Mouse (Mus musculus): ENCODE measurements around the gene Gm45837. TPM values are rescaled to one million over a fixed set of nuclear protein-coding genes. Genes with fewer than 3 reads are reported as not detected.

Gm45837 gene
- total and polyA plus RNA-seq, 3 experiments: 1.2 TPM; not detected in 2

- peak; percentile 62 for DNase-seq (ENCODE audit: low read depth, low spot score)
- H3K27me3 ChIP-seq (ENCODE audit: control insufficient read depth in 1 of 2, insufficient read depth in 2 of 2, low read length in 2 of 2): no peaks in the 10 kb centered on the region; a peak in 1 of 4 replicates
Measured at GRCm38 (mm10) chr7:101503351-101503750, 92.7 kb downstream of the Gm45837 start.

GRCm38 (mm10) chr7:101503803-101504202, 93.1 kb downstream of the Gm45837 start:
- Histone ChIP-seq H3K9me3 (replicated peaks; ENCODE audit: insufficient read depth, low read length) (no peaks in the 10 kb centered on the region), H3K27me3 (ENCODE audit: control insufficient read depth in 1 of 2, insufficient read depth in 2 of 2, low read length in 2 of 2) (no peaks in the 10 kb centered on the region; a peak in 1 of 4 replicates), H3K4me1 (ENCODE audit: control insufficient read depth in 1 of 2, insufficient read depth in 2 of 2, low read length in 2 of 2) (peaks cover 0 to 11% of the 10 kb centered on the region in 2 experiments; a peak in 2 of 4 replicates), H3K36me3 (ENCODE audit: control insufficient read depth in 1 of 2, insufficient read depth in 2 of 2, low read length in 2 of 2) (no peaks in the 10 kb centered on the region), H3K27ac (ENCODE audit: control insufficient read depth, low read depth, low read length) (no peak overlapping the region), H3K79me2 (ENCODE audit: control insufficient read depth, insufficient read depth, low read length, poor library complexity) (no peaks in the 10 kb centered on the region), H3K9ac (ENCODE audit: control insufficient read depth, low read depth, low read length, poor library complexity, severe bottlenecking) (peak overlapping the region; percentile 29; the same call in 1 of the 2 replicates), H3K4me3 (ENCODE audit: control insufficient read depth in 1 of 2, insufficient read depth in 1 of 2, low read depth in 2 of 2, low read length in 2 of 2) (peak overlapping the region in 1 of 2 experiments; percentile 43; a peak in 2 of 4 replicates)
- peak; percentile 84 for DNase-seq (ENCODE audit: low read depth, low spot score)
- TF ChIP-seq EP300 (IDR thresholded peaks at IDR 0.05; ENCODE audit: low read depth in 1 of 2, low read length in 2 of 2) (peak in 1 of 2 experiments; percentile 37; a peak in 1 of 4 replicates), HCFC1 (IDR thresholded peaks at IDR 0.05; ENCODE audit: low read depth, low read length) (no peak), ZKSCAN1 (IDR thresholded peaks at IDR 0.05; ENCODE audit: low read depth, low read length) (no peak), NELFE (IDR thresholded peaks at IDR 0.05; ENCODE audit: low read depth, low read length) (no peak), SIN3A (IDR thresholded peaks at IDR 0.05; ENCODE audit: low read length) (no peak), BHLHE40 (IDR thresholded peaks at IDR 0.05; ENCODE audit: borderline replicate concordance, low read depth, low read length) (peak; percentile 67; the same call in 1 of the 2 replicates), ETS1 (IDR thresholded peaks at IDR 0.05; ENCODE audit: low read depth, low read length) (no peak), TCF12 (IDR thresholded peaks at IDR 0.05; ENCODE audit: low read depth, low read length) (0 out of 2 replicates have a peak, but pooled peaks have one; percentile 24), TAL1 (IDR thresholded peaks at IDR 0.05; ENCODE audit: low read length) (peak; percentile 72), MAZ (IDR thresholded peaks at IDR 0.05; ENCODE audit: low read depth, low read length) (peak; percentile 92; the same call in 1 of the 2 replicates), ZMIZ1 (IDR thresholded peaks at IDR 0.05; ENCODE audit: low read depth, low read length) (no peak), CHD1 (IDR thresholded peaks at IDR 0.05; ENCODE audit: low read depth, low read length) (no peak), MEF2A (IDR thresholded peaks at IDR 0.05; ENCODE audit: extremely low read depth, insufficient replicate concordance, low read depth, low read length, poor library complexity, severe bottlenecking) (no peak), POLR2AphosphoS2 (IDR thresholded peaks at IDR 0.05; ENCODE audit: low read length) (no peak), CHD2 (IDR thresholded peaks at IDR 0.05; ENCODE audit: low read length) (no peak), GATA1 (IDR thresholded peaks at IDR 0.05; ENCODE audit: low read depth, low read length) (peak; percentile 63; the same call in 1 of the 2 replicates), POLR2AphosphoS5 (IDR thresholded peaks at IDR 0.05; ENCODE audit: borderline replicate concordance, low read depth, low read length) (no peak), RCOR1 (IDR thresholded peaks at IDR 0.05; ENCODE audit: low read depth, low read length) (peak; percentile 34; the same call in 1 of the 2 replicates), TBP (IDR thresholded peaks at IDR 0.05; ENCODE audit: low read depth, low read length) (no peak)

More at GRCm38 (mm10) chr7:101503351-101503750, 92.7 kb downstream of the Gm45837 start:
- peak overlapping the region in 1 of 2 experiments; percentile 5; a peak in 1 of 4 replicates for H3K4me3 ChIP-seq (ENCODE audit: control insufficient read depth in 1 of 2, insufficient read depth in 1 of 2, low read depth in 2 of 2, low read length in 2 of 2)
- TF ChIP-seq MXI1 (IDR thresholded peaks at IDR 0.05; ENCODE audit: low read depth, low read length) (no peak), HCFC1 (IDR thresholded peaks at IDR 0.05; ENCODE audit: low read depth, low read length) (no peak), CTCF (IDR thresholded peaks at IDR 0.05 in 2 of 3, conservative IDR thresholded peaks at IDR 0.05 in 1 of 3; ENCODE audit: control insufficient read depth in 1 of 3, insufficient read depth in 1 of 3, low read depth in 2 of 3, low read length in 3 of 3, poor library complexity in 1 of 3, severe bottlenecking in 1 of 3) (peak; percentile 60 to 77 (median 67)), ZC3H11A (IDR thresholded peaks at IDR 0.05; ENCODE audit: low read depth, low read length) (peak; percentile 20; the same call in 1 of the 2 replicates), RAD21 (IDR thresholded peaks at IDR 0.05; ENCODE audit: low read depth, low read length) (peak; percentile 68), SMC3 (IDR thresholded peaks at IDR 0.05; ENCODE audit: low read depth, low read length) (peak; percentile 53)
- H3K9me3 ChIP-seq (replicated peaks; ENCODE audit: insufficient read depth, low read length): no peaks in the 10 kb centered on the region
- no peaks in the 10 kb centered on the region for H3K36me3 ChIP-seq (ENCODE audit: control insufficient read depth in 1 of 2, insufficient read depth in 2 of 2, low read length in 2 of 2)
- peaks cover 0 to 11% of the 10 kb centered on the region in 2 experiments; a peak in 2 of 4 replicates for H3K4me1 ChIP-seq (ENCODE audit: control insufficient read depth in 1 of 2, insufficient read depth in 2 of 2, low read length in 2 of 2)
- H3K79me2 ChIP-seq (ENCODE audit: control insufficient read depth, insufficient read depth, low read length, poor library complexity): no peaks in the 10 kb centered on the region
- H3K27ac ChIP-seq (ENCODE audit: control insufficient read depth, low read depth, low read length): no peak overlapping the region
- H3K9ac ChIP-seq (ENCODE audit: control insufficient read depth, low read depth, low read length, poor library complexity, severe bottlenecking): no peak overlapping the region

Measured in MEL (cell line).